Mouse (Mus musculus): ENCODE measurements around the gene Arid3b.

DNA sequence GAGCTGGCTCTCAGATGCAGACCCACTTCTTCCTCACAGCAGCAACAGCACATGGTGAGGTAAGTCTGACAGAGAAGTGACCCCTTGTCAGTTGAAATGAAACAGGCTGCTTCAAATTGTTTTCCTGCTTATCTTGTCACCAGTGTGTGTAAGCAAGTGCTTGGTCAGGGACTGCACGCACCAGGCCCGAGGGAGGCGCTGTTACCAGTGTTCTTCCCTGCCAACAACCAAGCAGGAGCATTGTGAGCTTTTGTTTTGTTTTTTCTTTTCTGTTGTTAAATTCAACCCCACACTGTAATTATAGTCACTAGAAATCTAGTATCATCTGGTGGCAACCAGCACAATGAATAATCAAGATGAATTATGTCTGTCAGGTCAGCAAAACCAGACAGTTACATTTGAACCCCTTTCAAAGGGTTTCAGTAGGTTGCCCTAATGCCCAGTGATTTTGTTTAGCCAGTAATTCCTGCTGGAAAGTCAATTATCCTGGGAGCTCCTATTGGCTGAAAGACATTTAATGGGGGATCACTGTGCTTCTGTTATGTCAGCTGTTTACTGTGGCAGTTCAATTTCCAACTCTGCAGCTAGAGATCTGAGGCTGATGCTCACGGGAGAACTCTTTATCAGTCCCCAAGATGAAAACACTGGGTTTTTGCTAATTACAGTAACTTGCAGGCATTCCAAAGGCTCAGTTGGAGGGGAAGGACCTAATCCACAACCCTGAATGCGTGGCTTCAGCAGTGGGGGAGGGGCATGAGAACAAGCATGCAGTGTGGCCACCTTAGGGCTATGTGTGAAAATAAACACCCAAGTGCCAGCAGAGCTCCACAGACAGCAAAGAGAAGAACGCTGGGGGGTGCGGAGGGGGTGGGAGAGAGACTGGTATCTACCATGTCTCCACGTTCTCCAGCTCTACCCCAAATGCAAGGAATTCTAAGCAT is 24.5 kb downstream of the Arid3b start:
- TF ChIP-seq HCFC1 (IDR thresholded peaks at IDR 0.05; ENCODE audit: borderline replicate concordance, insufficient read depth, low read length) (no peak), CHD2 (IDR thresholded peaks at IDR 0.05; ENCODE audit: low read depth, low read length) (no peak), ZNF384 (IDR thresholded peaks at IDR 0.05; ENCODE audit: low read depth, low read length) (no peak)
